Mouse (Mus musculus) layer of hippocampus, adult 9-10 months (tissue): Measurements from ENCODE around the gene Bcl2.

Experiments
- DNase-seq: peaks from one replicate; pipeline ENCODE4 v3.0.0; 2022; ENCODE audit warnings: low spot score

The Bcl2 gene

GRCm38 (mm10) chr1:106712330-106712729 is 1.7 kb downstream of the Bcl2 start:
- no peak for DNase-seq

GRCm38 (mm10) chr1:106711356-106712125 is 2.5 kb downstream of the Bcl2 start:
- DNase-seq, result no peak

- DNase-seq, result no peak
Observed at GRCm38 (mm10) chr1:106710202-106710601, 3.9 kb downstream of the Bcl2 start.

- DNase-seq, result no peak
Observed at GRCm38 (mm10) chr1:106707036-106707880, 6.8 kb downstream of the Bcl2 start.

- no peak for DNase-seq
Observed at GRCm38 (mm10) chr1:106703183-106703582, 10.9 kb downstream of the Bcl2 start.

GRCm38 (mm10) chr1:106702471-106703175 is 11.5 kb downstream of the Bcl2 start:
- no peak for DNase-seq

- no peak for DNase-seq
Observed at GRCm38 (mm10) chr1:106700520-106701114, 13.5 kb downstream of the Bcl2 start.

GRCm38 (mm10) chr1:106696472-106696871 is 17.6 kb downstream of the Bcl2 start:
- DNase-seq, result no peak

- DNase-seq, result no peak
Observed at GRCm38 (mm10) chr1:106695649-106696048, 18.4 kb downstream of the Bcl2 start.

GRCm38 (mm10) chr1:106694316-106694715 is 19.8 kb downstream of the Bcl2 start:
- no peak for DNase-seq

GRCm38 (mm10) chr1:106692599-106692998 is 21.5 kb downstream of the Bcl2 start:
- no peak for DNase-seq

GRCm38 (mm10) chr1:106690887-106691286 is 23.2 kb downstream of the Bcl2 start:
- no peak for DNase-seq

- no peak for DNase-seq
Observed at GRCm38 (mm10) chr1:106688161-106688516, 25.9 kb downstream of the Bcl2 start.

- no peak for DNase-seq
Observed at GRCm38 (mm10) chr1:106687435-106688160, 26.5 kb downstream of the Bcl2 start.

GRCm38 (mm10) chr1:106685702-106686101 is 28.4 kb downstream of the Bcl2 start:
- DNase-seq, result no peak

- no peak for DNase-seq
Observed at GRCm38 (mm10) chr1:106684546-106684945, 29.5 kb downstream of the Bcl2 start.

- DNase-seq, result no peak
Observed at GRCm38 (mm10) chr1:106682829-106683228, 31.2 kb downstream of the Bcl2 start.

GRCm38 (mm10) chr1:106679800-106680515 is 34.1 kb downstream of the Bcl2 start:
- DNase-seq, result no peak

GRCm38 (mm10) chr1:106678060-106678478 is 36.0 kb downstream of the Bcl2 start:
- DNase-seq, result no peak

- DNase-seq, result no peak
Observed at GRCm38 (mm10) chr1:106666140-106667088, 47.7 kb downstream of the Bcl2 start.
